Mouse (Mus musculus) c-Kit-positive CD71-negative TER-119-negative erythroid progenitor cells, embryonic 14.5 days (primary cell): Measurements from ENCODE around the gene Rnf214.

Source experiments
- DNase-seq: peaks from one replicate; pipeline ENCODE4 v3.0.0-alpha.2; 2013; ENCODE audit warnings: low read depth

Rnf214 gene

GRCm38 (mm10) chr9:45815113-45815512, 91.6 kb downstream of the Rnf214 start:
- DNase-seq, result no peak
